Mouse (Mus musculus): Measurements from ENCODE around the gene Kin. TPM values are rescaled to one million over a fixed set of nuclear protein-coding genes. Genes with fewer than 3 reads are reported as not detected.

Kin gene
- polyA plus RNA-seq (2017; shearing (Covaris generic)) = 39.5 TPM

DNA sequence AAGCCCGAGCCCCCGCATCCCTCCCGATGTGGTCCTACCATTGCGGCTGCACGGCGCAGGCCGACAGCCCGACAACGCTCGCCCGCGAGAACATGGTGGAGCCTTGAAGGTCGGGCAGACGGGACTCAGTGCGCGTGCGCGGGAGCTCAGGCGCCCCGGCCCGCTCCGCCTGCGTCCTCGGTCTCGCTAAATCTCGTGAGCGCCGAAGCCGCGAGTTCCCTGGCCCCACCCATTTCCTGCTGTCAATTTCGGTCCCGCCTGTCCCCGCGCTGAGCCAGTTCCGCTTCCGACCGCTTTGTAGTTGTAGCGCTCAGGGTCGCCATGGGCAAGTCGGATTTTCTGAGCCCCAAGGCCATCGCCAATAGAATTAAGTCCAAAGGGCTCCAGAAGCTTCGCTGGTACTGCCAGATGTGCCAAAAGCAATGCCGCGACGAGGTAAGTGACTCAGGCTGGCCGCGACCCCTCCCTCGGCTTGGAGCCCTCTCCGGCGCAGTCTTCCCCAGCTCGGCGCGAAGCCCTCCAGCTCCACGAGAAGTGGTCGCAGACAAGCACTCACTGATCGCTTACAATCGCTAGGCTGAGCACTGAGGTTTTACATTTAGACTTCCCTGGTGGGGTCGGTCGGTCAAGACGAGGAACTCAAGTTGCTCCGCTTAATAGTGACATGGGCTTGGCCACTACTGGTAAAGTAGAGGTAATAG, at the start of gene Kin, which contains the start of gene Atp5c1:
TSS of gene Kin (plus strand) at position 284 of the 701 bp plus-strand sequence.
TSS of gene Atp5c1 (minus strand) at position 201 of the 701 bp plus-strand sequence.

GRCm38 (mm10) chr2:10048461-10048860, 31.9 kb upstream of the Kin start, which contains the start of gene Taf3:
Gene Taf3, minus strand, starts transcription at chr2:10048596.

DNA sequence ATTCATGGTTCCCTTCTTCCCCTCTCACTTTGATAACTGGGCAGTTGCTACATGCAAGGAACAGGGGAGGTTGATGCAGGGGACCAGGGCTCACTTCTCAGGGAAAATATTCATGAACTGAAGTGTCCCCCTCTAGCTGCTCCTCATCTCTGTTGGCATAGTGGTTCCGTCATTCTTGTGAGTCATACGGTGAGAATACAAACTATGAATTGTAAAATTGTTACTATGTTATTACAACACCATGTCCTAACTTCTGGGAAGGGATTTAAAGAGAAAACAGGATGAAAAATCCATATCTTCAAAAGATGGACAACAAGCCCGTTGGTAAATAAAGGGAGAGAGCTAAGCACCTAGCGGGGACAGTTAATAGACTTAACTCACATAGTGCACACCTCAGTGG, 50.9 kb downstream of the Kin start, which contains the start of gene Itih2:
TSS of gene Itih2 (minus strand) at position 101 of the 400 bp plus-strand sequence.

Other genes starting within 250 kb of the Kin start
- gene 4930412O13Rik, start 199.3 kb upstream of the Kin start, polyA plus RNA-seq (2017; shearing (Covaris generic)) = not detected
- gene 9230102O04Rik, start 191.1 kb upstream of the Kin start, polyA plus RNA-seq (2017; shearing (Covaris generic)) = 1.2 TPM
- 149 TPM for gene Gata3, start 190.6 kb upstream of the Kin start, polyA plus RNA-seq (2017; shearing (Covaris generic))
- 26.1 TPM for gene Taf3, start 32.0 kb upstream of the Kin start, polyA plus RNA-seq (2017; shearing (Covaris generic))
- gene Atp5c1, start 83 bp upstream of the Kin start, polyA plus RNA-seq (2017; shearing (Covaris generic)) = 438 TPM
- not detected for gene Itih2, start 50.8 kb downstream of the Kin start, polyA plus RNA-seq (2017; shearing (Covaris generic))
- 12.9 TPM for gene Itih5, start 73.0 kb downstream of the Kin start, polyA plus RNA-seq (2017; shearing (Covaris generic))